Mouse (Mus musculus) central nervous system, embryonic 18 days (tissue): ENCODE data around the gene Slc5a12. TPM values are rescaled to one million over a fixed set of nuclear protein-coding genes. Genes with fewer than 3 reads are reported as not detected.

ENCODE experiments used
- polyA plus RNA-seq: library from polyadenylated mRNA; depleted of rRNA; stranded (reverse); fragments of >200 nt; gene quantifications from 2 replicates; pipeline ENCODE4 v1.2.3, GENCODE M21; 2012; rRNA removed

The Slc5a12 gene
- polyA plus RNA-seq, result not detected in 2 replicates

GRCm38 (mm10) chr2:110596932-110597331 is at the start of gene Slc5a12:
Gene Slc5a12, plus strand, starts transcription at chr2:110597298.

Other genes starting within 250 kb of the Slc5a12 start
- 2.7 and 5.6 TPM in 2 replicates for gene Fibin, start 234.1 kb upstream of the Slc5a12 start, polyA plus RNA-seq
- gene Muc15, start 124.0 kb downstream of the Slc5a12 start, polyA plus RNA-seq, result 0.08 and 0.16 TPM in 2 replicates